Mouse (Mus musculus) intestine, postnatal 0 days (tissue): Measurements from ENCODE around the gene Fancc. TPM values are rescaled to one million over a fixed set of nuclear protein-coding genes. Genes with fewer than 3 reads are reported as not detected.
"Not testable (repeated sequence)": the region's sequence is repeated elsewhere in the genome, so short reads cannot be mapped to it uniquely, and the experiment has no call there.

ENCODE experiments used
- ATAC-seq: fragments of 200-750 bp; cut with Nextera tagmentation; 2 replicates; pipeline ENCODE4 v1.8.0; 2017; ENCODE audit warnings: mild to moderate bottlenecking, moderate TSS enrichment, moderate library complexity
- H3K27ac ChIP-seq: fragments of 300-500 bp; sonication (generic); 2 replicates; pipeline ENCODE4 v1.5.1; 2014; ENCODE audit warnings: mild to moderate bottlenecking, low read depth, low read length, moderate library complexity
- H3K27me3 ChIP-seq: fragments of 300-500 bp; sonication (generic); replicated peaks from 2 replicates; pipeline ENCODE4 v1.6.1; 2014; ENCODE audit warnings: low read length, mixed read lengths; ENCODE audit not compliant: control insufficient read depth, insufficient read depth
- H3K36me3 ChIP-seq: fragments of 300-500 bp; sonication (generic); 2 replicates; pipeline ENCODE4 v1.6.1; 2014; ENCODE audit warnings: mild to moderate bottlenecking, moderate library complexity; ENCODE audit not compliant: control insufficient read depth, insufficient read depth
- H3K4me1 ChIP-seq: fragments of 300-500 bp; sonication (generic); replicated peaks from 2 replicates; pipeline ENCODE4 v1.6.1; 2014; ENCODE audit warnings: antibody characterized with exemption, low read length, mixed read lengths; ENCODE audit not compliant: control insufficient read depth, insufficient read depth
- H3K4me2 ChIP-seq: fragments of 300-500 bp; sonication (generic); replicated peaks from 2 replicates; pipeline ENCODE4 v1.6.1; 2014; ENCODE audit warnings: low read depth, mild to moderate bottlenecking, moderate library complexity
- H3K4me3 ChIP-seq: fragments of 300-500 bp; sonication (generic); 2 replicates; pipeline ENCODE4 v1.5.1; 2014; ENCODE audit warnings: low read depth, low read length
- H3K9ac ChIP-seq: fragments of 300-500 bp; sonication (generic); 2 replicates; pipeline ENCODE4 v1.6.1; 2014; ENCODE audit warnings: mild to moderate bottlenecking, low read depth, low read length
- H3K9me3 ChIP-seq: fragments of 300-500 bp; sonication (generic); 2 replicates; pipeline ENCODE4 v1.6.1; 2016; ENCODE audit warnings: mixed run types; ENCODE audit not compliant: control insufficient read depth
- CTCF ChIP-seq: sonication (generic); IDR thresholded peaks from 2 replicates; pipeline ENCODE4 v1.5.1; 2016; ENCODE audit warnings: low read depth, mild to moderate bottlenecking, control low read depth, antibody characterized with exemption, moderate library complexity
- WGBS: fragments of 180-500 bp; shearing (Covaris S2); extraction: QIAGEN DNeasy Blood & Tissue Kit; methylation state at CpG from one replicate; pipeline ENCODE4 v1.1.7; 2014; 5-methylcytosine and 5-hydroxymethylcytosine counted together
- polyA plus RNA-seq: library from polyadenylated mRNA; unstranded; fragments of >200 nt; fragmentation: Nextera tagmentation; extraction: Ambion mirVana; gene quantifications from 2 replicates; pipeline ENCODE4 v1.2.1, GENCODE M21; 2015

Fancc gene
- polyA plus RNA-seq, 1 experiment from 2014 or later, result 5.1 TPM

DNA sequence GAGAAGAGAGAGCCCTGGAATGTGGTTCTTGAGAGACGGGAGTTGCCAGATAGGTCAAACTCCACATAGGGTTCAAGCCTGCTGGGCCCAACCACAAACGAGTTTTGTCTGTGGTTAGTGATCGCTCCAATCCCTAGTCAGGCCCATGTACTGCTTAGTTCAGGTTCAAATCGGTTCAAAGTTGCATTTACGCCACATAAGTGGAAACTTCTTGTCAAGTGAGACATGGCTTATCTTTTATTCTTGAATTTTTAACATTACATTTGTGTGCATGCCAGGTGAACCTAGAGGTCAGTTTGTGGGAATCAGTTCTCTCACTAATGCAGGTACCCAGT is 65.3 kb downstream of the Fancc start:
- no peaks in the 10 kb centered on the region for H3K36me3 ChIP-seq
- H3K27ac ChIP-seq, result peak overlapping the region; percentile 93
- peak overlapping the region; percentile 50 for H3K4me3 ChIP-seq
- ATAC-seq, result no peak
- no peaks in the 10 kb centered on the region for H3K9me3 ChIP-seq
- 6% methylated on average over 5 of the region's 5 CpGs for WGBS
- H3K4me1 ChIP-seq, result no peaks in the 10 kb centered on the region
- peak overlapping the region; percentile 64 for H3K4me2 ChIP-seq
- TF ChIP-seq CTCF, result no peak
- no peaks in the 10 kb centered on the region for H3K27me3 ChIP-seq
- H3K9ac ChIP-seq, result peak overlapping the region; percentile 63

DNA sequence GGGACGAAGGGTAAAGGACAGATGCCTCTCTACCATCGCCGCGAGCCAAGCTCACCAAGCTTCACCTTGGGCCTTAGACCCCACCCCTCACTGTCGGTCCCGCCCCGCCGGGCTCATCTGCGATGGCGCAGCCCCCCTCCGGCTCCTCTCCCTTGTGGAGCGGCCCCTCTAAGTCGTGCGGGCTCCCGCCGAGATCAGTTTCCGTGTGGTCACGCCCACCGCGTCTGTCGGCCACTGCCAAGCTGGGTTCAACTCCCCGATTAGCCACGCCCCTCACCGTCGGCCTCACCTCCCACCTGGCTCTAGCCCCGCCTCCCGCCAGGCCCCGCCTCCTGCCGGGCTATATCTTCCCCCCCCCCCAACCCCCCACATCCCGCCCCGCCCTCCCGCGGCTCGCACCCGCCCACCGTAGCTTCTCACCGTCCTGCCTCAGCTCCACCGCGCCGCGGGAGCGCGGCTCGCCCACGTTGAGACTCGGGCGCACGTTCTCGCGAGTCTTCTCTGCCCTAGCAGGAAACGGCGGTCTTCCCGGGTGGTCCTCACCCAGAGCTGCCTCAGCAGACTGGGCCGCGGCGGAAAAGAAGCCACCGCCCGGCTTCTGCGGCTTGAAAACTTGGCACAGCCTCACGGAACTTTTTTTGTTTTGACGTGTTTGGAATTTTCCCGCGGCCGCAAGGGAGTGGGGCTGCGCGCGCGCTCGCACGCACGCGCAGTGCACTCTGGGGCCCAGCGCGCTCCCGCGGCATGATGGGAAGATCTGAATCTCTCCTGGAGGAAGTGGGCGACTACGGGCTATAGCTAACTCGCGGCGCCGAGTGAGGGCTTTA is 65.8 kb downstream of the Fancc start:
- peak; percentile 96 for ATAC-seq
- H3K9me3 ChIP-seq, result no peaks in the 10 kb centered on the region
- H3K4me3 ChIP-seq, result peak overlapping the region; percentile 50
- no peaks in the 10 kb centered on the region for H3K36me3 ChIP-seq
- H3K4me2 ChIP-seq, result peak overlapping the region; percentile 64
- no peak for TF ChIP-seq CTCF
- WGBS, result 0% methylated on average over 75 of the region's 82 CpGs
- peak overlapping the region; percentile 93 for H3K27ac ChIP-seq
- no peaks in the 10 kb centered on the region for H3K27me3 ChIP-seq
- no peaks in the 10 kb centered on the region for H3K4me1 ChIP-seq
- H3K9ac ChIP-seq, result peak overlapping the region; percentile 63

DNA sequence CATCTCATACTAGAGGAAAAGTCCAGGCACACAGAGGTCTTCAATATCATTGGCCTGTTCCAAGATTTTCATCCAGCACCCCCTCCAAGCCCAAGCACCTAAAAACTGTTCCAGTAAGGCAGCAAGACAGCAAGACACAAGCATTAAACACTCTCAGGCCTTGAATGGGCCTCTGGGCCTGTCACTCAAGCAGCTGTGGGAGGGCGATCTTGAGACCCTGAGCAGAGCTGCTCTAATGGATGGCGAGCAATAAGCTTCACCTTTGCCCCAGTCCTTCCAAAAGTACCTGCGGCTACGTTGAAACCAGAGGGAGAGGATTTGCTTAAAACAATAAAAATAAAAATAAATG is 66.4 kb downstream of the Fancc start:
- Histone ChIP-seq H3K9ac (peak overlapping the region; percentile 63), H3K27ac (peak overlapping the region; percentile 93), H3K4me1 (no peaks in the 10 kb centered on the region), H3K9me3 (no peaks in the 10 kb centered on the region), H3K36me3 (no peaks in the 10 kb centered on the region), H3K4me3 (peak overlapping the region; percentile 50), H3K27me3 (no peaks in the 10 kb centered on the region), H3K4me2 (peak overlapping the region; percentile 64)
- ATAC-seq, result peak; percentile 26; the same call in 1 of the 2 replicates
- 6% methylated on average over 4 of the region's 4 CpGs for WGBS
- TF ChIP-seq CTCF, result no peak

DNA sequence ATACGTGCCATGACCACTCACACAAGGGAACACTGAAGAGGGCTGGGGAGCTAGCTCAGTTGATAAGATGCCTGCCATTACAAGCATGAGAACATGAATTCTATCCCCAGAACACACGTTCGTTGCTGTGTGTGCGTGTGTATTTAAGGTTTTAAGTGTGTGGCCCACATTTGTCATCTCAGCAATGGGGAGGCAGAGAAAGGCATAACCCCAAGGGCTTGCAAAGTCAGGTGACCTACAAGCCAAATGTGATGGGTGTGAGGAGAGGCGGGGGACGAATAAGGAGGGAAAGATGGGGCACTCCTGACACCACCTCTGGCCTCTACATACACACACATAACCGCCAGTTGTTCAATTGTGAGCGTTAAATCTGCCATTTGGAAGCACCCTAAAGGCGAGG is 66.9 kb downstream of the Fancc start:
- no peak overlapping the region for H3K9ac ChIP-seq
- peak overlapping the region; percentile 50; the same call in 1 of the 2 replicates for H3K4me3 ChIP-seq
- H3K27me3 ChIP-seq, result no peaks in the 10 kb centered on the region
- H3K9me3 ChIP-seq, result no peaks in the 10 kb centered on the region
- peak overlapping the region; percentile 64 for H3K4me2 ChIP-seq
- TF ChIP-seq CTCF, result no peak
- H3K27ac ChIP-seq, result no peak overlapping the region
- H3K4me1 ChIP-seq, result no peaks in the 10 kb centered on the region
- 72% methylated on average over 9 of the region's 9 CpGs for WGBS
- ATAC-seq, result no peak
- H3K36me3 ChIP-seq, result no peaks in the 10 kb centered on the region

DNA sequence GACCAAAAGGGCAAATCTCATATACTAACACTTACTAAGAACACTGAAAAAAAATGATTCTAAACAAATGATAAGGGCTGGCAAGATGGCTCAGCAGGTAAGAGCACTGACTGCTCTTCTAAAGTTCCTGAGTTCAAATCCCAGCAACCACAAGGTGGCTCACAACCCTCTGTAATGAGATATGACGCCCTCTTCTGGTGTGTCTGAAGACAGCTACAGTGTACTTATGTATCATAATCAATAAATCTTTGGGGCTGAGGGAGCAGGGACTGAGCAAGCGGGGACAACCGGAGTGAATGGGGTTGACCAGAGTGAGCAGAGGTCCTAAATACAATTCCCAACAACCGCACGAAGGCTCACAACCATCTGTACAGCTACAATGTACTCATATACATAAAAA is 68.9 kb downstream of the Fancc start:
- H3K4me2 ChIP-seq, ATAC-seq, H3K9me3 ChIP-seq, H3K4me1 ChIP-seq, H3K36me3 ChIP-seq, H3K27me3 ChIP-seq, H3K9ac ChIP-seq, H3K4me3 ChIP-seq, H3K27ac ChIP-seq: not testable (repeated sequence)
- 96% methylated on average over 5 of the region's 5 CpGs for WGBS
- peak; percentile 34; the same call in 1 of the 2 replicates for TF ChIP-seq CTCF

DNA sequence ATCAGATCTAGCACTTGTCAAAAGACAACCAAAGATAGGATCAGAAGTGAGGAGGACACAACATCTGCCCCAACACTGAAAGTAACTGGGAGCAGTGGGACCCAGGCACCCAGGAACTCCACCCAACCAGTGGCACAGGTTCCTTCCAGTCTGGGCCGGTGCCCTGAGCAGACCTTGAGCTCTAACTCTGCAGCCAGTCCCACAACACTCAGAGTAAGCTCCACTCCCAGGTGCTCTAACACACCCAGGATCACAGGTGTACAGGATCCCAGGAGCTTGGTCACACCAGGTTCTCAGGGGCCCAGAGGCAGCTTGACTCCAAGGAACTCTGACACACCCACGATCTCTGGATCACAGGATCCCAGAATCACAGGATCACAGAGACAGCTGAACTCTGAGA is 74.0 kb downstream of the Fancc start:
- Histone ChIP-seq H3K4me3 (no peak overlapping the region), H3K27me3 (no peaks in the 10 kb centered on the region), H3K9me3 (no peaks in the 10 kb centered on the region), H3K4me1 (no peaks in the 10 kb centered on the region), H3K27ac (no peak overlapping the region), H3K9ac (no peak overlapping the region), H3K36me3 (no peaks in the 10 kb centered on the region), H3K4me2 (no peak overlapping the region)
- TF ChIP-seq CTCF, result no peak
- WGBS, result 45% methylated on average over 2 of the region's 2 CpGs
- ATAC-seq, result peak; percentile 85
